Mouse (Mus musculus): ENCODE results near the gene Slc44a4. TPM values are rescaled to one million over a fixed set of nuclear protein-coding genes. Genes with fewer than 3 reads are reported as not detected.

Gene Slc44a4
- polyA plus RNA-seq (2015; fragmentation: Nextera tagmentation; extraction: Ambion mirVana): 0.10 TPM in 1 of 2 replicates, not detected in the other

GRCm38 (mm10) chr17:34913930-34914665 is at the start of gene Slc44a4:
Slc44a4 (plus strand) TSS chr17:34914466.

GRCm38 (mm10) chr17:34879336-34879879 is 34.9 kb upstream of the Slc44a4 start, which contains the start of gene Zbtb12:
Zbtb12 (plus strand) TSS chr17:34879483.

GRCm38 (mm10) chr17:34881683-34882310 is 32.5 kb upstream of the Slc44a4 start, which contains the start of gene Gm20547:
Gm20547 (minus strand) TSS chr17:34882042.

GRCm38 (mm10) chr17:34898160-34898586 is 16.1 kb upstream of the Slc44a4 start, which contains the start of the genes C2 and Ehmt2:
C2 (minus strand) TSS chr17:34898265.
Ehmt2 (plus strand) TSS chr17:34898469.

GRCm38 (mm10) chr17:34931061-34931734 is 16.9 kb downstream of the Slc44a4 start, which contains the start of gene Neu1:
Neu1 (plus strand) TSS chr17:34931253.

GRCm38 (mm10) chr17:34959130-34959778 is 45.0 kb downstream of the Slc44a4 start, which contains the start of gene Hspa1b:
Hspa1b (minus strand) TSS chr17:34959238.

GRCm38 (mm10) chr17:34969822-34970221 is 55.6 kb downstream of the Slc44a4 start, which contains the start of gene Gm20481:
Gm20481 (plus strand) TSS chr17:34969912.

GRCm38 (mm10) chr17:34972069-34972749 is 57.9 kb downstream of the Slc44a4 start, which contains the start of the genes Hspa1a and Hspa1l:
Hspa1a (minus strand) TSS chr17:34972156.
Hspa1l (plus strand) TSS chr17:34972703.

Other genes starting within 250 kb of the Slc44a4 start
- gene Tnxb, start 243.9 kb upstream of the Slc44a4 start, polyA plus RNA-seq (2015; fragmentation: Nextera tagmentation; extraction: Ambion mirVana): 0.84 and 1.1 TPM in 2 replicates
- gene C4b, start 170.6 kb upstream of the Slc44a4 start, polyA plus RNA-seq (2015; fragmentation: Nextera tagmentation; extraction: Ambion mirVana): 2.0 and 2.5 TPM in 2 replicates
- not detected in 2 replicates for gene Cyp21a1, start 109.9 kb upstream of the Slc44a4 start, polyA plus RNA-seq (2015; fragmentation: Nextera tagmentation; extraction: Ambion mirVana)
- 39.4 and 46.3 TPM in 2 replicates for gene Stk19, start 77.5 kb upstream of the Slc44a4 start, polyA plus RNA-seq (2015; fragmentation: Nextera tagmentation; extraction: Ambion mirVana)
- gene Dxo, start 77.4 kb upstream of the Slc44a4 start, polyA plus RNA-seq (2015; fragmentation: Nextera tagmentation; extraction: Ambion mirVana): 40.6 and 50.7 TPM in 2 replicates
- 39.3 and 47.4 TPM in 2 replicates for gene Skiv2l, start 64.3 kb upstream of the Slc44a4 start, polyA plus RNA-seq (2015; fragmentation: Nextera tagmentation; extraction: Ambion mirVana)
- gene Nelfe, start 64.1 kb upstream of the Slc44a4 start, polyA plus RNA-seq (2015; fragmentation: Nextera tagmentation; extraction: Ambion mirVana): 57.6 and 63.6 TPM in 2 replicates
- gene Cfb, start 51.9 kb upstream of the Slc44a4 start, polyA plus RNA-seq (2015; fragmentation: Nextera tagmentation; extraction: Ambion mirVana): 1.4 and 1.6 TPM in 2 replicates
- gene Zbtb12, start 35.0 kb upstream of the Slc44a4 start, polyA plus RNA-seq (2015; fragmentation: Nextera tagmentation; extraction: Ambion mirVana): 6.0 and 6.9 TPM in 2 replicates
- not detected in 2 replicates for gene Gm20547, start 32.4 kb upstream of the Slc44a4 start, polyA plus RNA-seq (2015; fragmentation: Nextera tagmentation; extraction: Ambion mirVana)
- gene C2, start 16.2 kb upstream of the Slc44a4 start, polyA plus RNA-seq (2015; fragmentation: Nextera tagmentation; extraction: Ambion mirVana): 4.2 and 4.8 TPM in 2 replicates
- 59.7 and 73.8 TPM in 2 replicates for gene Ehmt2, start 16.0 kb upstream of the Slc44a4 start, polyA plus RNA-seq (2015; fragmentation: Nextera tagmentation; extraction: Ambion mirVana)
- 40.7 and 44.0 TPM in 2 replicates for gene Neu1, start 16.8 kb downstream of the Slc44a4 start, polyA plus RNA-seq (2015; fragmentation: Nextera tagmentation; extraction: Ambion mirVana)
- gene Hspa1b, start 44.8 kb downstream of the Slc44a4 start, polyA plus RNA-seq (2015; fragmentation: Nextera tagmentation; extraction: Ambion mirVana): 0.79 and 1.4 TPM in 2 replicates
- gene Gm20481, start 55.4 kb downstream of the Slc44a4 start, polyA plus RNA-seq (2015; fragmentation: Nextera tagmentation; extraction: Ambion mirVana): not detected in 2 replicates
- 13.8 and 15.5 TPM in 2 replicates for gene Hspa1a, start 57.7 kb downstream of the Slc44a4 start, polyA plus RNA-seq (2015; fragmentation: Nextera tagmentation; extraction: Ambion mirVana)
- gene Hspa1l, start 58.2 kb downstream of the Slc44a4 start, polyA plus RNA-seq (2015; fragmentation: Nextera tagmentation; extraction: Ambion mirVana): 0.58 and 0.76 TPM in 2 replicates
- gene Lsm2, start 67.4 kb downstream of the Slc44a4 start, polyA plus RNA-seq (2015; fragmentation: Nextera tagmentation; extraction: Ambion mirVana): 88.6 and 94.3 TPM in 2 replicates
- 38.5 and 45.0 TPM in 2 replicates for gene Vars, start 86.5 kb downstream of the Slc44a4 start, polyA plus RNA-seq (2015; fragmentation: Nextera tagmentation; extraction: Ambion mirVana)
- gene Vwa7, start 102.1 kb downstream of the Slc44a4 start, polyA plus RNA-seq (2015; fragmentation: Nextera tagmentation; extraction: Ambion mirVana): 0.25 and 0.59 TPM in 2 replicates
- 3.2 and 4.4 TPM in 2 replicates for gene Sapcd1, start 113.5 kb downstream of the Slc44a4 start, polyA plus RNA-seq (2015; fragmentation: Nextera tagmentation; extraction: Ambion mirVana)
- gene Msh5, start 132.3 kb downstream of the Slc44a4 start, polyA plus RNA-seq (2015; fragmentation: Nextera tagmentation; extraction: Ambion mirVana): 1.6 and 2.0 TPM in 2 replicates
- 72.4 and 75.0 TPM in 2 replicates for gene Clic1, start 135.5 kb downstream of the Slc44a4 start, polyA plus RNA-seq (2015; fragmentation: Nextera tagmentation; extraction: Ambion mirVana)
- gene Ddah2, start 144.6 kb downstream of the Slc44a4 start, polyA plus RNA-seq (2015; fragmentation: Nextera tagmentation; extraction: Ambion mirVana): 173 and 187 TPM in 2 replicates
- not detected in 2 replicates for gene Ly6g6c, start 150.9 kb downstream of the Slc44a4 start, polyA plus RNA-seq (2015; fragmentation: Nextera tagmentation; extraction: Ambion mirVana)
- 0.19 and 0.22 TPM in 2 replicates for gene Mpig6b, start 151.7 kb downstream of the Slc44a4 start, polyA plus RNA-seq (2015; fragmentation: Nextera tagmentation; extraction: Ambion mirVana)
- gene Ly6g6e, start 162.4 kb downstream of the Slc44a4 start, polyA plus RNA-seq (2015; fragmentation: Nextera tagmentation; extraction: Ambion mirVana): 0.52 and 1.2 TPM in 2 replicates
- 0.81 and 1.9 TPM in 2 replicates for gene Ly6g6d, start 163.6 kb downstream of the Slc44a4 start, polyA plus RNA-seq (2015; fragmentation: Nextera tagmentation; extraction: Ambion mirVana)
- gene Ly6g6f, start 171.1 kb downstream of the Slc44a4 start, polyA plus RNA-seq (2015; fragmentation: Nextera tagmentation; extraction: Ambion mirVana): 0.31 TPM in 1 of 2 replicates, not detected in the other
- 114 and 120 TPM in 2 replicates for gene Abhd16a, start 174.8 kb downstream of the Slc44a4 start, polyA plus RNA-seq (2015; fragmentation: Nextera tagmentation; extraction: Ambion mirVana)
- gene Ly6g5c, start 193.8 kb downstream of the Slc44a4 start, polyA plus RNA-seq (2015; fragmentation: Nextera tagmentation; extraction: Ambion mirVana): not detected in 2 replicates
- 0.48 and 0.59 TPM in 2 replicates for gene Ly6g5b, start 201.0 kb downstream of the Slc44a4 start, polyA plus RNA-seq (2015; fragmentation: Nextera tagmentation; extraction: Ambion mirVana)
- 15.3 and 17.2 TPM in 2 replicates for gene Gpank1, start 207.0 kb downstream of the Slc44a4 start, polyA plus RNA-seq (2015; fragmentation: Nextera tagmentation; extraction: Ambion mirVana)
- gene Csnk2b, start 207.6 kb downstream of the Slc44a4 start, polyA plus RNA-seq (2015; fragmentation: Nextera tagmentation; extraction: Ambion mirVana): 377 and 395 TPM in 2 replicates
- gene D17H6S53E, start 211.9 kb downstream of the Slc44a4 start, polyA plus RNA-seq (2015; fragmentation: Nextera tagmentation; extraction: Ambion mirVana): 9.6 and 11.8 TPM in 2 replicates
- gene Apom, start 217.6 kb downstream of the Slc44a4 start, polyA plus RNA-seq (2015; fragmentation: Nextera tagmentation; extraction: Ambion mirVana): 0.21 TPM in 1 of 2 replicates, not detected in the other
- 51.1 and 58.5 TPM in 2 replicates for gene Bag6, start 220.7 kb downstream of the Slc44a4 start, polyA plus RNA-seq (2015; fragmentation: Nextera tagmentation; extraction: Ambion mirVana)